Mouse (Mus musculus) spleen, adult 2 months (tissue): ENCODE measurements around the gene Spout1.
"Not testable (repeated sequence)": the region's sequence is repeated elsewhere in the genome, so short reads cannot be mapped to it uniquely, and the experiment has no call there.

Experiments used
- CTCF ChIP-seq: fragments of 200-500 bp; IDR thresholded peaks from 2 replicates; pipeline ENCODE4 v1.5.1; 2011; ENCODE audit warnings: mild to moderate bottlenecking, inconsistent platforms; ENCODE audit not compliant: insufficient read depth, insufficient read length, insufficient replicate concordance; ENCODE audit errors: extremely low read depth
- POLR2A ChIP-seq: fragments of 200-500 bp; IDR thresholded peaks from 2 replicates; pipeline ENCODE4 v1.6.1; 2011; ENCODE audit warnings: low read depth, low read length, inconsistent platforms

GRCm38 (mm10) chr2:30140021-30140420 lies 38.2 kb downstream of the Spout1 start:
- not testable (repeated sequence) for TF ChIP-seq CTCF, POLR2A
